Mouse (Mus musculus) E14TG2a.4 (cell line): Measurements from ENCODE around the gene Tns2.
"Not testable (repeated sequence)": the region's sequence is repeated elsewhere in the genome, so short reads cannot be mapped to it uniquely, and the experiment has no call there.

ENCODE experiments used
- CTCF ChIP-seq: conservative IDR thresholded peaks from 2 replicates; pipeline ENCODE4 v1.5.1; 2014; ENCODE audit warnings: low read length
- POU5F1 ChIP-seq: IDR thresholded peaks from 2 replicates; pipeline ENCODE4 v1.6.1; 2014; ENCODE audit warnings: low read length, borderline replicate concordance

DNA sequence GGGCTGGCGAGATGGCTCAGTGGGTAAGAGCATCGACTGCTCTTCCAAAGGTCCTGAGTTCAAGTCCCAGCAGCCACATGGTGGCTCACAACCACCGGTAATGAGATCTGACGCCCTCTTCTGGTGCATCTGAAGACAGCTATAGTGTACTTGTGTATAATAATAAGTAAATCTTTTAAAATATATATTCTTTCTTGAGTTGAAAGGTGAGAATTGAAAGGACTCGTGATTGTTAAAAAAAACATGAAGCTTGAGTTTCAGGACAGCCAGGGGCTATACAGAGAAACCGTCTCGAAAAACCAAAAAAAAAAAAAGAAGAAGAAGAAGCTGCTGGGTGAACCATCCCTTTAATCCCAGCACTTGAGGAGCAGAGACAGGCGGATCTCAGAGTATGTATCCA lies 20.3 kb upstream of the Tns2 start:
- TF ChIP-seq CTCF, result 0 out of 2 replicates have a peak, but pooled peaks have one; percentile 3
- TF ChIP-seq POU5F1, result not testable (repeated sequence)
